Mouse (Mus musculus): ENCODE measurements at regions not wholly inside any gene's neighbourhood (a gene's known extent, or its start where the extent isn't known, plus 50 kb on each side); places are given as distances from the start of the nearest gene placed in this dataset.

GRCm38 (mm10) chr11:64640947-64641346 lies 204.5 kb upstream of the F930015N05Rik start:
- no peaks in the 10 kb centered on the region for H3K36me3 ChIP-seq (ENCODE audit: control insufficient read depth, insufficient read depth, low read length)
- no peak for ATAC-seq (replicated peaks; ENCODE audit: insufficient number of reproducible peaks, low FRiP score, low TSS enrichment)
- no peak overlapping the region for H3K4me3 ChIP-seq (ENCODE audit: low read depth, low read length)
- no peak overlapping the region for H3K9ac ChIP-seq (ENCODE audit: low read depth, low read length)
- no peak overlapping the region for H3K27ac ChIP-seq (ENCODE audit: low read depth, low read length)
- WGBS (ENCODE audit: insufficient replicate concordance), result 90% methylated on average over 4 of the region's 4 CpGs
- H3K4me2 ChIP-seq, result no peak overlapping the region
- H3K27me3 ChIP-seq (ENCODE audit: control insufficient read depth, insufficient read depth, low read length), result no peaks in the 10 kb centered on the region
- no peaks in the 10 kb centered on the region for H3K4me1 ChIP-seq (ENCODE audit: control insufficient read depth, insufficient read depth, low read length)
- no peaks in the 10 kb centered on the region for H3K9me3 ChIP-seq (replicated peaks; ENCODE audit: control insufficient read depth, low read length)

GRCm38 (mm10) chr11:64643171-64643570 lies 206.7 kb upstream of the F930015N05Rik start:
- H3K9me3 ChIP-seq (replicated peaks; ENCODE audit: control insufficient read depth, low read length), result no peaks in the 10 kb centered on the region
- no peak overlapping the region for H3K9ac ChIP-seq (ENCODE audit: low read depth, low read length)
- no peak overlapping the region for H3K4me3 ChIP-seq (ENCODE audit: low read depth, low read length)
- WGBS (ENCODE audit: insufficient replicate concordance), result 51% methylated on average over 5 of the region's 5 CpGs
- H3K4me2 ChIP-seq, result no peak overlapping the region
- no peaks in the 10 kb centered on the region for H3K36me3 ChIP-seq (ENCODE audit: control insufficient read depth, insufficient read depth, low read length)
- H3K27ac ChIP-seq (ENCODE audit: low read depth, low read length), result no peak overlapping the region
- ATAC-seq (replicated peaks; ENCODE audit: insufficient number of reproducible peaks, low FRiP score, low TSS enrichment), result no peak
- no peaks in the 10 kb centered on the region for H3K27me3 ChIP-seq (ENCODE audit: control insufficient read depth, insufficient read depth, low read length)
- no peaks in the 10 kb centered on the region for H3K4me1 ChIP-seq (ENCODE audit: control insufficient read depth, insufficient read depth, low read length)

GRCm38 (mm10) chr11:64647938-64648337 lies 211.5 kb upstream of the F930015N05Rik start:
- WGBS (ENCODE audit: insufficient replicate concordance), result 59% methylated on average over 2 of the region's 2 CpGs
- Histone ChIP-seq H3K9ac (ENCODE audit: low read depth, low read length) (no peak overlapping the region), H3K27ac (ENCODE audit: low read depth, low read length) (no peak overlapping the region), H3K4me2 (no peak overlapping the region), H3K27me3 (ENCODE audit: control insufficient read depth, insufficient read depth, low read length) (no peaks in the 10 kb centered on the region), H3K9me3 (replicated peaks; ENCODE audit: control insufficient read depth, low read length) (no peaks in the 10 kb centered on the region), H3K36me3 (ENCODE audit: control insufficient read depth, insufficient read depth, low read length) (no peaks in the 10 kb centered on the region), H3K4me1 (ENCODE audit: control insufficient read depth, insufficient read depth, low read length) (no peaks in the 10 kb centered on the region), H3K4me3 (ENCODE audit: low read depth, low read length) (no peak overlapping the region)
- no peak for ATAC-seq (replicated peaks; ENCODE audit: insufficient number of reproducible peaks, low FRiP score, low TSS enrichment)

GRCm38 (mm10) chr11:64650571-64651282 lies 214.3 kb upstream of the F930015N05Rik start:
- 76% methylated on average over 10 of the region's 10 CpGs for WGBS (ENCODE audit: insufficient replicate concordance)
- Histone ChIP-seq H3K9me3 (replicated peaks; ENCODE audit: control insufficient read depth, low read length) (no peaks in the 10 kb centered on the region), H3K9ac (ENCODE audit: low read depth, low read length) (no peak overlapping the region), H3K27ac (ENCODE audit: low read depth, low read length) (no peak overlapping the region), H3K27me3 (ENCODE audit: control insufficient read depth, insufficient read depth, low read length) (no peaks in the 10 kb centered on the region), H3K4me1 (ENCODE audit: control insufficient read depth, insufficient read depth, low read length) (no peaks in the 10 kb centered on the region), H3K4me2 (no peak overlapping the region), H3K36me3 (ENCODE audit: control insufficient read depth, insufficient read depth, low read length) (no peaks in the 10 kb centered on the region), H3K4me3 (ENCODE audit: low read depth, low read length) (no peak overlapping the region)
- ATAC-seq (replicated peaks; ENCODE audit: insufficient number of reproducible peaks, low FRiP score, low TSS enrichment), result no peak

GRCm38 (mm10) chr11:64652811-64653210 lies 216.4 kb upstream of the F930015N05Rik start:
- Histone ChIP-seq H3K27ac (ENCODE audit: low read depth, low read length) (no peak overlapping the region), H3K9me3 (replicated peaks; ENCODE audit: control insufficient read depth, low read length) (no peaks in the 10 kb centered on the region), H3K27me3 (ENCODE audit: control insufficient read depth, insufficient read depth, low read length) (no peaks in the 10 kb centered on the region), H3K9ac (ENCODE audit: low read depth, low read length) (no peak overlapping the region), H3K4me2 (no peak overlapping the region), H3K4me3 (ENCODE audit: low read depth, low read length) (no peak overlapping the region), H3K4me1 (ENCODE audit: control insufficient read depth, insufficient read depth, low read length) (no peaks in the 10 kb centered on the region), H3K36me3 (ENCODE audit: control insufficient read depth, insufficient read depth, low read length) (no peaks in the 10 kb centered on the region)
- ATAC-seq (replicated peaks; ENCODE audit: insufficient number of reproducible peaks, low FRiP score, low TSS enrichment), result no peak

- 67% methylated on average over 1 of the region's 1 CpGs for WGBS (ENCODE audit: insufficient replicate concordance)
Observed at GRCm38 (mm10) chr11:64655162-64655561, 218.7 kb upstream of the F930015N05Rik start.

GRCm38 (mm10) chr11:64663166-64663565 lies 226.7 kb upstream of the F930015N05Rik start:
- H3K27ac ChIP-seq (ENCODE audit: low read depth, low read length), result no peak overlapping the region
- ATAC-seq (replicated peaks; ENCODE audit: insufficient number of reproducible peaks, low FRiP score, low TSS enrichment), result no peak
- WGBS (ENCODE audit: insufficient replicate concordance), result 28% methylated on average over 6 of the region's 6 CpGs

More at GRCm38 (mm10) chr11:64655162-64655561, 218.7 kb upstream of the F930015N05Rik start:
- Histone ChIP-seq H3K36me3 (ENCODE audit: control insufficient read depth, insufficient read depth, low read length) (no peaks in the 10 kb centered on the region), H3K4me3 (ENCODE audit: low read depth, low read length) (no peak overlapping the region), H3K9me3 (replicated peaks; ENCODE audit: control insufficient read depth, low read length) (no peaks in the 10 kb centered on the region), H3K27ac (ENCODE audit: low read depth, low read length) (no peak overlapping the region), H3K4me1 (ENCODE audit: control insufficient read depth, insufficient read depth, low read length) (no peaks in the 10 kb centered on the region), H3K4me2 (no peak overlapping the region), H3K27me3 (ENCODE audit: control insufficient read depth, insufficient read depth, low read length) (no peaks in the 10 kb centered on the region), H3K9ac (ENCODE audit: low read depth, low read length) (no peak overlapping the region)
- ATAC-seq (replicated peaks; ENCODE audit: insufficient number of reproducible peaks, low FRiP score, low TSS enrichment), result no peak

GRCm38 (mm10) chr11:64667010-64667409 lies 230.6 kb upstream of the F930015N05Rik start:
- Histone ChIP-seq H3K27ac (ENCODE audit: low read depth, low read length) (no peak overlapping the region), H3K36me3 (ENCODE audit: control insufficient read depth, insufficient read depth, low read length) (no peaks in the 10 kb centered on the region)
- 64% methylated on average over 3 of the region's 3 CpGs for WGBS (ENCODE audit: insufficient replicate concordance)

More at GRCm38 (mm10) chr11:64663166-64663565, 226.7 kb upstream of the F930015N05Rik start:
- no peaks in the 10 kb centered on the region for H3K9me3 ChIP-seq (replicated peaks; ENCODE audit: control insufficient read depth, low read length)
- H3K36me3 ChIP-seq (ENCODE audit: control insufficient read depth, insufficient read depth, low read length), result no peaks in the 10 kb centered on the region
- 0 out of 2 replicates have a peak, but pooled peaks cover 2% of the 10 kb centered on the region for H3K4me1 ChIP-seq (ENCODE audit: control insufficient read depth, insufficient read depth, low read length)
- H3K27me3 ChIP-seq (ENCODE audit: control insufficient read depth, insufficient read depth, low read length), result no peaks in the 10 kb centered on the region
- no peak overlapping the region for H3K9ac ChIP-seq (ENCODE audit: low read depth, low read length)
- no peak overlapping the region for H3K4me2 ChIP-seq
- H3K4me3 ChIP-seq (ENCODE audit: low read depth, low read length), result no peak overlapping the region

GRCm38 (mm10) chr11:64667521-64667920 lies 231.1 kb upstream of the F930015N05Rik start:
- no peaks in the 10 kb centered on the region for H3K9me3 ChIP-seq (replicated peaks; ENCODE audit: control insufficient read depth, low read length)
- 61% methylated on average over 7 of the region's 7 CpGs for WGBS (ENCODE audit: insufficient replicate concordance)
- ATAC-seq (replicated peaks; ENCODE audit: insufficient number of reproducible peaks, low FRiP score, low TSS enrichment), result no peak
- H3K9ac ChIP-seq (ENCODE audit: low read depth, low read length), result no peak overlapping the region
- H3K4me2 ChIP-seq, result no peak overlapping the region
- no peaks in the 10 kb centered on the region for H3K36me3 ChIP-seq (ENCODE audit: control insufficient read depth, insufficient read depth, low read length)
- H3K27me3 ChIP-seq (ENCODE audit: control insufficient read depth, insufficient read depth, low read length), result no peaks in the 10 kb centered on the region
- H3K27ac ChIP-seq (ENCODE audit: low read depth, low read length), result no peak overlapping the region
- H3K4me3 ChIP-seq (ENCODE audit: low read depth, low read length), result no peak overlapping the region
- peaks cover 6% of the 10 kb centered on the region; the same call in 1 of the 2 replicates for H3K4me1 ChIP-seq (ENCODE audit: control insufficient read depth, insufficient read depth, low read length)

More at GRCm38 (mm10) chr11:64667010-64667409, 230.6 kb upstream of the F930015N05Rik start:
- H3K4me2 ChIP-seq, result no peak overlapping the region
- H3K9me3 ChIP-seq (replicated peaks; ENCODE audit: control insufficient read depth, low read length), result no peaks in the 10 kb centered on the region
- ATAC-seq (replicated peaks; ENCODE audit: insufficient number of reproducible peaks, low FRiP score, low TSS enrichment), result no peak
- no peak overlapping the region for H3K9ac ChIP-seq (ENCODE audit: low read depth, low read length)
- no peak overlapping the region for H3K4me3 ChIP-seq (ENCODE audit: low read depth, low read length)
- H3K4me1 ChIP-seq (ENCODE audit: control insufficient read depth, insufficient read depth, low read length), result peaks cover 6% of the 10 kb centered on the region; the same call in 1 of the 2 replicates
- H3K27me3 ChIP-seq (ENCODE audit: control insufficient read depth, insufficient read depth, low read length), result no peaks in the 10 kb centered on the region

Data from heart, embryonic 11.5 days (tissue).